Mouse (Mus musculus): ENCODE measurements around the gene Rcor2.

Rcor2 gene

DNA sequence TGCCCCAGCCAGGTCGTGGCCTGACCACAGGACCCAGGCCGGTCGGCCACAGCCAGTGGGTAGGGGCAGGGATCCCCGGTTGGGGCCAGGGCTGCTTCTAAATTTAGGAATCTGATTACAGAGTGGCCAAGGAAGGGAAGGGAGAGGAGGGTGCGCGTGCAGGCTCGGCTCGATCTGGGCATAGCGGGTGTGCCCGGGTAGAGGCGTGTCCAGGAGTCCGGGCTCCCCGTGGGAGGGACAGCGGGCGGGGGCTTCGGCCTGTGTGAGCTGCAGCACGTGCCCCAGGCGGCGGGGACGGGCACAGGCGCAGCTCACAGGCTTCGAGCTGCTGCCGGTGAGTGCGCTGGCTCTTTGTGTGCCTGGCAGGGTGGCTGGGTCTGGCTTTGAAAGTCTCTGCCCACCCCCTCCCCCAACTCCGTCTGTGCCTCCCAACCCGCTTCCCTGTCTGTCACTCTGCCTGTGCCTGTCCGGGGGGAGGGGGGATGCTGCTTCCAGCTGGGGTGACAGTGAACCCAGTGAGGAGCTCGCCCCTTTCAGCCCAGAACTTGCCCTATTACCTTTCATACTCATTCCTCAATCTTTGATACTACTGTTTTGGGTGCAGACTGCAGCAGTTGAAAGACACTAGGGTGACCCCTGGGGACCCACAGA lies at the start of gene Rcor2:
Gene Rcor2 (plus strand): TSS at position 235 of the 651 bp plus-strand sequence.
- DNase-seq = peak; percentile 30 to 44

DNA sequence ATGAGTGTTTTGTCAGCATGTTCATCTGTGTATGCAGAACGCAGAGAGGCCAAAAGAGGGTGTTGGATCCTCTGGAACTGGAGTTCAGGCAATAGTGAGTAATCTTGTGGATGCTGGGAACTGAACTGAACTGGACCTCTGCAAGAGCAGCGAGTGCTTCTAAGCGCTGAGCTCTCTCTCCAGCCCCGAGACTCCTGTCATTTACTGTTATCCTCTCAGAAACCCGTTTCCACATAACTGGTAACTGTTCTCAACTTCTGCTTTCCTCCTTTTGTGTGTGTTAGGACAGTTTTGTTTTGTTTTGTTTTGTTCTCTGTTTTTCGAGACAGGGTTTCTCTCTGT lies 49.2 kb upstream of the Rcor2 start:
- no peak for DNase-seq

DNA sequence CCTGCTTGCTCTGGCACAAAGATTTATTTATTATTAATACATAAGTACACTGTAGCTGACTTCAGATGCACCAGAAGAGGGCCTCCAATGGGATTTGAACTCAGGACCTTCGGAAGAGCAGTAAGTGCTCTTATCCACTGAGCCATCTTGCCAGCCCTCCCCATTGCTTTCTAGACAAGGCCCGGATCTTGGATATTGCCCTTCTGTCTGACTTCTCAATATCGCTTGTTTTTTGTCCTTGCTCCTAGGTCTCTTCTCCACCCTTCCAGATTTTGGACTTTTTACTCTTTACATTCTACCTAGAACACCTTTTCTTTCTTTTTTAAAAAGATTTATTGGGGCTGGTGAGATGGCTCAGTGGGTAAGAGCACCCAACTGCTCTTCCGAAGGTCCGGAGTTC lies 48.4 kb upstream of the Rcor2 start:
- DNase-seq = no peak

DNA sequence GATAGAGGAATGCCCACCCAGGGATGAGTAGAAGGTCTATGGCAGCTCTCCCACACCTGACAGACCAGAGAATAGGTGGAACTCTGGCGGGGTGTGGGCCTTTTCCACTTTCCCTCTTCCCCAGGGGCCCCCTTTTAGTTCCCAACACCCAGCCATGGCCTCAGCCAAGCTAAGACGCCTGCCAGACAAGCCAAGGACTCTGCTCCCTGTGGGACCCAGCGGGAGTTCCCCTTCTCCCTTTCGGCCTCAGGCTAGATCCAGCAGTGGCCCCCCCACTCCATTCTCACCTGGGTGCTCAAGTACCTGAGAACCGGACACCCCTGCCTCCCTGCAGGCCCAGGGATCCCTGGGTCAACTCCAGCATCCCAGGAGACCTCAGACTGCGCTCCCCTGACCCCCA lies 44.9 kb upstream of the Rcor2 start:
- DNase-seq = no peak

DNA sequence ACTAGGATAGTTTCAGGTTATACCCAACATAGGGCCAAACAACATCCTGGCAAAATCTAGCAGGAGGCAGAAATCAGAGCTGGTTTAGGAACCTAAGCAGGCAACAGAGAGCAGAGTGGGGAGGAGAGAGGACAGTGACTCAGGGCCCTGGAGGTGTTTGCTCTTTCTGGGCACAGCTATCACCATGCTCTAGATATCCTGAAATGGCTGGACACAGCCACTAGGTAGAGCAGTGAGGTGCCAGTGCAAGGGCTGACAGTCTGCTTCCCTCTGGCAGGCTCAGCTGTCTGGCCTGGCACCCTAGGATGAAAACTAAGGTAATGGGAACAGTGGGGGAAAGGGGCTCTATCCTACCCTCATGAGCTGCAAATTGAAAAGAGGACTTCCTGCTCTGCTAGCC lies 43.6 kb upstream of the Rcor2 start:
- no peak for DNase-seq

DNA sequence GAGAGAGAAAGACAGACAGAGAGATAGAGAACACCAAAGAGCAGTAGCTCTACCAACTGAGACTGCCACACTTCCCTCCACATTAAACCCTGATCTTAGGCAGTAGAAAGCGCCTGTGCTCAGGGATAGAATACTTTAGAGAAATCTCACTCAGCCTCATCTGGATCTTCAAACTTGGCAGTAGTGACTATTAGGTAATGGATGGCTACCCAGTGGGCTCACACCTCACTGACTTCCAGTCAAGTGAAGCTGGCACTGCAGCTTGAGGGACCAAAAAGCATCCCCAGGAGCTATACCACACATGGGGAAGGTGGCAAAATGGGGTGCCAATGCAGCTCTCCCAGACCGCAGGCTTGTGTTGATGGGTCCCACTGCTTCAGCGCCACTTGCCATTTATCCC lies 42.9 kb upstream of the Rcor2 start:
- no peak for DNase-seq

DNA sequence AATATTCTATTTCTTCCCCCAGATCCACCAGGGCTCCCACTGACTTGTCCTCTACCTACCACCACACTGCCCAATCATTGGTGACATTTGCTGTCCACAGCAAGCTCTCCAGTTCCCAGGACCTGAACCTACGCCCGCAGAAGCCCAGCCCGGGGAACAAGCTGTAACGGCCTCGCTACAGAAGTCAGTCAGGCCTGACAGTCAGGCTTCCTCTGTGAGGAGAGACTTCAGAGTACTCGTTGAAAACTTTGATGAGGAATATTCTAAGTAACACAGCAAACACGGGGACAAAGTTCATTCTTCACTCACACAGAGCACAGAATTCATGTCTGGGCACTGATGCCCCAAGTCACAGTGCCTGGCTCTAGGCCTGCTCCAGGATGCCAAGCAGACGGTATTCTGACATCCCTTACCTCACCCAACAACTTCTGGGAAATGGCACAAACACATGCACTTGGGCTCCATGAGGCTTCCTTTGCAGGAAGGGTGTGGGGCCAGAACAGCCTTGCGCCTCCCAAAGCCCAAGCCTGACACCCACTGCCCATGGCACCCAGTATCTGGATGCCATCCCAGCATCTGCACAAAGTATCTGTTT lies 41.9 kb upstream of the Rcor2 start:
- no peak for DNase-seq

DNA sequence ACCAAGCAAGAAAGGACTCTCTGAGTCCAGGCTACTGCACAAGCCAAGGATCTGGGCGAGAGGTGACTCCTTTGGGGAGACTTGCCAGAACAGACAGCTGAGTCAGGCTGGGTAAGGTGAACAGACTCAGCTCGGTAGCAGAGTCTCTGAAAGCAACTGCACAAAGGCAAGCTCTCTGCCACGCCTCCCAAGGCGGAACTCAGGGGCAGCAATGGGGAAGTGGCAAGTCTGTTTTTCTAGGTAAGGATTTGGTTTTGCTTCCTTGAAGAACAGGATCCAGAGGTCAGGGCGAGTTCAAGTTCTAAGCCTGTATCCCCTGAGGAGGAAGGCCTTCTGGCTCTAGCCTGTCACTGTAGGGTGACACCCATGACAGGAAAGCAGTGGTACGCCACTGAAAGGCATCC lies 40.6 kb upstream of the Rcor2 start:
- DNase-seq = peak; percentile 59 to 63

DNA sequence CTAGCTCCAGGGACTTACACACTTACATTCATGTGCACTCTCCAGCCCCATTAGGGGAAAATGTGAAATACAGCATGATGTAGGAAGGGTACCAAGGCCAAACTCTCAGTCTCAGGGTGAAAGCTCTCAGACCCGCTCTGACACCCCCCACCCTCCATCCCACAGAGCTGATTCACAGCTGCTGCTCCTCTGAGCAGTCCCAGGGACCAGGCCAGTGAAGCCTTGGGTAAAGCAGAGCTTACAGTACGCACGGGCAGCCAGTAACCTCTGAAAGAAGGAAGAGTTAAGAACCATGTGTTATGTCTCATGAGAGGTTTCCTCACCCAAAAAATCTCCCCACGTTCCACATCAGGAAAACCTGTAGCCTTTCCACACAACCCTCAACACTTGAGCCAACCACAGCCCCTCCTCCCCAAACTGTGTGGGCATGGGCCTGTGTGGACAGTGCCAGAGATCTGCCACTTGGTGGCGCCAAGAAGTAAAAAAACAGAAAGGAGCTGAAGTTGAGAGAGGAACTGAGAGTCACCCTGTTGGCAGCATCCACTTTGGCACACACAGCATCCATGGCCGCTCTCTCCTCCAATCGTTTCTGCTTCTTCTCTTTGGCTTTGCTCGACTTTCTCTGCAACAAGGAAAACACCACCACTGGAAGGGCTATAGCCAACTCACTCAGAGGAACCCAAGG lies 32.4 kb upstream of the Rcor2 start:
- DNase-seq = peak; percentile 87 to 88

DNA sequence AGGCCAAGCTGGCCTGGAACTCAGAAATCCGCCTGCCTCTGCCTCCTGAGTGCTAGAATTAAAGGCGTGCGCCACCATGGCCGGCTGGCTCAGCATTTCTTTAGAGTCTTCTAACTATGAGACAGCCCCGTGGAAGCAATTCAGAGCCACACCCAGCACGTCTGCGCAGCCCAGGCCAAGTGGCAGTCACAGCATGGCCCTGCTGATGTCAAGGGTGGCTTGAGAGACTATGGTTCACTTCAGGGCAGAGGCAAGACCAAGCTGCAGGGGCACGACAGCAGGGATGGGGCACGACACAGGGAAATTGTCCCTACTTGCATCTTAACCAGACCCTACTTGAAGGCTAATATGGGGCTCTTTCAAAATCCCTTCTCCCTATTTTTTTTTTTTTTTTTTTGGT lies 31.7 kb upstream of the Rcor2 start:
- DNase-seq = no peak

DNA sequence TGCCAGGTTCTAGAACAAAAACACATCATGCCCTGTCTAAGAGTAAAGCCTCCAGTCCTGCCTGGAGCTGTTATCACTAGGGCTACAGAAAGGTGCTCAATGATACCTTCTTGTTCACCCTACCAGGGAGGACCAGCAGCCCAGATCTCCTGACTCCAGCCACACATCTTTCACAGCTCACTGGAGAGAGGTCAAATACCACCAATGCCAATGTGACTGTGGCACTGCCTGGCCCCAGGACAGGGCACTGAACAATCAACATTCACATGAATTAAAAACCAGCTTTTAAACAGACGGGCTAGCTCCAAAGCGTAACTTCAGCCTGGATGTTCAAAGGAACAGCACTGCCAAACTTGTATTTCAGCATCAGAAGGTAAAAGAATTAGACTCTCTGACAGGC lies 31.1 kb upstream of the Rcor2 start:
- no peak for DNase-seq

DNA sequence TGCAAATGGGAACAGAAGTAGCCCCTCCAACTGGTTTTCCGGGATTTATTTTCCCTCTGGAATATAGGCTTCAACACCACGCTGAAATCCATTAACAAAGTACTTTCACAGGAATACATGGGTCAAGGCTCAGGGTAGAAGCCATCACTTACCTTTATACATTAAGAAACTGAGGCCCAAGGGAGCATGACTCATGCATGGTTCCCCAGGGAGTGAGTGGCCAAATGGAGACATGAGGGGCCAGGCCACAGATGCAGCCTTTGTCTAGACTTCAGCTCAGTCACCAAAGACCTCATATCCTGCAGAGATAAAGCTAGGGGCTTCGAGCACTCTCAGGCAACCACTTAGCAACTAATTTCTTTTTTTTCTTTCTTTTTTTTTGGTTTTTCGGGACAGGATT lies 30.4 kb upstream of the Rcor2 start:
- no peak for DNase-seq

DNA sequence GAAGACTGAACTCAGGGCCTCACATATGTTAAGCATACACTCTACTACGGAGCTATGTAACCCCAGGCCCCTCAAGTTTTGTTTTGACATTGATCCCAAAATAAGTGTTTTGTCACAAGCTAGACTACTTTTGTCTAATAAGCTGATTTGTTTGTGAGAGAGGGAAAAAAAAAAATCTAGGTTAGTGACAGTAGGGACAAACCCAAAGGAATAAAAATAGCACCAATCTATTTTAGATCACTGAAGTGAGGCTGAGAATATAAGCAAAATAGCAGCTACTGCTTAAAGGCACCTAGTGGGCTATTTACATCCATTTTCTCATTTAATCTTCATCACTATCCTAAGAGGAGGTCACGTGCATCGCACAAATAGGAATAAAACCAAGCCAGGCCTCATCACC lies 27.6 kb upstream of the Rcor2 start:
- no peak for DNase-seq

DNA sequence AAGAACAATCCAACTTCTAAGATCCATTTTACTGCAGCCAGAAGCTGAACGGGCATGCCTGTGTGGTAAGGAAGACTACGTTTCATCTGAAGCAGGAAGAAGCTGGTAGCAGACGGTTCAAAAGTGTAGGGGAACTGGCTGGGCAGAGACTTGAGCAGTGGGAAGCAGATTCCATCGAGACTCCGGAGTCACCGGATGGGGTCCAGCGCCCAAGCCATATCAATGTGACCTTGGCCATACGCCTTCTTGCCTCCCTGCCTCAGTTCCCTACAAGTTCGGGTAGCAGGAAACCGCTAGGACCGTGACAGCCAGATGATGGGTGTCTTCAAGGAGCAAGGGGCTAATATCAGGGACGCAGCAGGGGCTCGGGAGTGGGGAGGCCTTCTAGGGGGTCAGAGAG lies 26.8 kb upstream of the Rcor2 start:
- peak in 1 of 2 experiments; percentile 33 for DNase-seq

DNA sequence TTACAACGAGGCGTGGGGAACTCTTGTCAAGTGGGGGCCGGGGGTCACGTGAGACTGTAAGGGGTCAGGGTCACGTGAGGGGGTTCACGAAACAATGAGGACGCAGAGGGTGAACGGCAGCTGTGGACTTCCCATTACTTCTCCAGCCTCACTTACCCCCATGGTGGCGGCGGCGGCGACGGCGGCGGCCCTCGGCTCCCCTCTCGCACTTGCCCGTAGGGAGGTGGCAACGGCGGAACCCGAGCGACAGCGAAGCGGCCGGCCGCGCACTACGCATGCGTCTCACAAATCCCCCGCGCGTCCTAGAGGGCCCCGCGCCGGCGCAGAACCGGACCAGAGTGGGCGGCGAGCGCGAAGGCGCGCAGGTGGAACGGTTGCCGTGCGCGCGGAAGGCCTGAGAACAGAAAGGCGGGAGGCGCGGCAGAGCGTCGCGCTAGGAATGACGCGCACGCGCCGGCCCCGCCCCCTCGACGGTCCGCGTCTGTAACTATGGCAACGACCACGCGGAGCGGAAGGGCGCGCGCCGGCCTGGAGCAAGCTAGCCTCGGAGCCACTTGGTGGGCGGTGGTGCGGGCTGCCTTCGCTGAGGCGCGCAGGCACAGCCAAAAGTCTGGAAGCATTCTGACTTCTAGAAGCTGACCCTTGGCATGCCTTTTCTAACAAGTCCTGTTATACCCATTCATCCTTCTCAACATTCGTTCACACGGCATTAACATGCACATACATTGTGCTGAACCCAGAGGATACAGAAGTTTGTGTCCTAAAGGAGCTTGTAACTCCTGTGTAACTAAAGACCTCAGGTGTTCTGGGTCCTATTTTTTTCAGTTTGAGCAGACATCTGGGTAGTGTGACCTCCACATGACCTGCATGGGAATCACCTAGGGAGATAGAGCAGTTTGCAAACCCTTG lies 26.1 kb upstream of the Rcor2 start, which contains the start of gene Naa40:
Gene Naa40 (minus strand): TSS at position 402 of the 909 bp plus-strand sequence.
- peak; percentile 95 to 96 for DNase-seq

DNA sequence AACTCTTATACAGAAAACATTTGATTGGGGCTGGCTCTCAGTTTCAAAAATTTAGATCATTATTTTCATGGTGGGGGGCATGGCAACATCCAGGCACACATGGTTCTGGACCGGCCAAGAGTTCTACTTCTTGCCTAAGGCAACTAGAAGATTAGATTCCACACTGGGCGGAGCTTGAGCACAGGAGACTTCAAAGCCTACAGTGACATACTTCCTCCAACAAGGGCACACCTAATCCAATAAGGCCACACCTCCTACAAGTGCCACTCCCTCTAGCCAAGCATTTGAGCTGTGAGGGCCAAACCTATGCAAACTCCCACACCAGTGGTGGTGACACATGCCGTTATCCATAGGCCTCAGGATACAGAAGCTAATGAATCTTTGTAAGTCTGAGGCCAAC lies 21.1 kb upstream of the Rcor2 start:
- DNase-seq = no peak

DNA sequence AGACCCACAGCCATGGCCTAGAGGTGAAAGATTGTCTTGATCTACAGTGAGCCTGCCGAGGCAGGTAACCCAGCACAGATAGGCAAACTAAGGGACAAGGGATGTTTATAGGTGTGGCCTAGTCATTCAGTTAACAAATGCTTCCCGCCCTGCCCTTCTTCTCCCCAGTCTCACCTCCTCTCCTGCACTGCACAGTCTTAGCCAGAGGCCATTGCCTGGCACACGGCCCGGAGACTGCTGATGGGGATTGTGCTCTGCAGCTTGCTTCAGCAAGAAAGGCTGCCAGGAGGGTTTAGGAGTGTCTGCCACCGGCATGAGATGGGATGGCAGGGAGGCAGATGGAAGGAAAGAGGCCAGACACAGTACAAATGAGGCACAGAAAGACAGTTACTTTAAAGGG lies 9.2 kb upstream of the Rcor2 start:
- no peak for DNase-seq

DNA sequence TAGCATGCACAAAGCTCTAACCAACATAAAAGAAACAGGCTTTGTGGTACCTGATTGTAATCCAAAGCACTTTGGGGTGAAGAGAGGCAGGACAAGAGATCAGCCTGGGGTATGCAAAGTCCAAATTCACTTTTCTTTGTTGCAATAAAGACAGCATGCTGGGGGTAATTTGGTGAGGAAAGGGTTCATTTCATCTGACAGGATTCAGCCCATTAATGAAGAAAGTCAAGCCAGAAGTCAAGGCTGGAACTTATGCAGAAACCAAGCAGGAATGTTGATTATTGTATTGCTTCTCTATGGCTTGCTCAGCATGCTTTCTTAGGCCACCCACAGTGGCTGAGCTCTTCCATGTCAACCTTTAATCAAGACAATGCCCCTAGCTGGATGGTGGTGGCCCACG lies 5.6 kb upstream of the Rcor2 start:
- DNase-seq = no peak

DNA sequence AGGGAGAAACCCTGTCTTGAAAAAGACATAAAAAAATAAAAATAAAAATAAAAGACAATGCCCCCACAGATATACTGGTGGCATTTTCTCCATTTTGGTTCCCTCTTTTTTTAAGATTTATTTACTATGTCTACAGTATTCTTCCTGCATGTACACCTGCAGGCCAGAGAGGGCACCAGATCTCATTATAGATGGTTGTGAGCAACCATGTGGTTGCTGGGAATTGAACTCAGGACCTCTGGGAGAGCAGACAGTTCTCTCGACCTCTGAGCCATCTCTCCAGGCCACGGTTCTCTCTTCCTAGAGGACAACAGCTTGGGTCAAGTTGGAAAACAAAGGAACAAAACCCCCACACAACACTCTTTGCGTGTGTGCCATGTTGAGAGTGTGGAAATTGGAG lies 5.2 kb upstream of the Rcor2 start:
- DNase-seq = no peak

DNA sequence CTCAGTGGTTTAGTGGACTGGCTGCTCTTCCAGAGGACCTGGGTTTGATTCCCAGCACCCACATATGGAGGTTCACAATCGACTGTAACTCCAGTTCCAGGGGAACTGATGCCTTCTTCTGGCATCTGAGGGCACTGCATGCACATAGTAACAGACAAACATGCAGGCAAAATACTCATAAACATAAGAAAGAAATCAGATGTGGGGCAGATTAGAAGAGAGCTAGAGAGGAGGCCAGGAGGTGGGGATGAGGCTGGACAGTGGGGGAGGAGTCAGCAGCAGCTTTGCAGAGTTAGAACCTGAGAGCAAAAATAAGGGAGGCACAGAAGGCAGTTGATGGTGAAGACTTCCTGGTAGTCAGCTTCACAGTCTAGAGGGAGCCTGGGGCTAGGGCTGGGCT lies 4.5 kb upstream of the Rcor2 start:
- DNase-seq = no peak

DNA sequence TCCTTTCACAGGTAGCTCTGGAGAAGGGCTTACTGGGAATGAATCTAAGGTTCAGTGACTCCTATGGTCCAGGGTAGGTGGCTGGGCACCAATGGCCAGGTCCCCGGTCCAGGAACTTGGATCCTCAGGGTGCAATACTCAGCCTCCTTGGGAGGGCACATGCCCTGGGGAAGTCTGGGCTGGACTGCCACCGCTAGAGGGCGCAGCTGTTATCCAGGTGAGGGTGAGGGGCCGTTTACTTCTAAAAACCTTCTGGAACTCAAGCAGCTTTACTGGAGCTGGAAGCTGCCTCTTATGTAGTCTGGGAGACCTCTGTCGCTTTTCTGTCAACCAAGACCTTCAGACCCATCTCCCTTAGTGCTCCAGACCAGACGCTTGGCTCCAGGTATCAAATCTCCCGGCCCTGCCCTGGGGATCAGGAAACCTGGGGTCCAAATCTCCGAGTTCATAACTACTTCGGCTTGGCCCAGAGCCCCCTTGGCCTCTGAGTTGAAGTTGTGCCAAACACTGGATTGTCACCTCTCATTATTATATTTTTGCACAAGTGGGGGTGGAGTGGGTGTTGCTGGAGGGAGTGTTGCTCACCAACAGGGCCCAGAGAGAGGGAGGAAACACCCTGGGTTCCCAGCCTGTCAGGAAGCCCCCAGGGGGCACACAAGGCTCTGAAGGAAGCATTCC lies 2.9 kb upstream of the Rcor2 start:
- peak; percentile 88 to 89 for DNase-seq

DNA sequence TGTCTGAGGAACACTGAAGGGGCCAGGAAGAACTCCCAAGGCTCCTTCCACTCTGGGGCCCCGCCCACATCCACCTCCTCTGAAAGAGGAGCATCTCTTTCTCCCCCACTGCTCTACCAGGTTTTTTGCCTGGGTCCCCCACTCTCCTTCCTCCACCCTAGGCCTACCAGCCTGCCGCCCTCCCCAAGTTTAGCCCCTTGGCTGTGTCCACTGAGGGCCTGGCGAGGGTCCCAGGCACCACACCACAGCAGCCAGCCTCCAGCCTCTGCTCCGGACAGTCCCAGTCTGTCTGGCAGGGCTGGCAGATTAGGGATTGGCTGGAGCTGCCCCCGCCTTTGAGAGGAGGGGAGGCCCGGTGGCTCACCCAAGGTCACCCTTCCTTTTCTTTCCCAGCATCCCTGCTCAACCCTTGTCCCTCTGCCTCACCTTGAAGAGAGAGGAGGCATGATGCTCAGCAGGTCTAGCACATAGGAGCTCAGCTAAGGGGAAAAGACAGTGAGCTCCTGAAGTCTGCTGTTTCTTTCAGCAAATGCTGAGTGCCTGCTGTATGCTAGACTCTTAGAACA lies 2.3 kb upstream of the Rcor2 start:
- DNase-seq = no peak
